10 mouse cellular contexts compared by ENCODE assay signal in genomic region chr1:84709810-84710785, GRCm38 (mm10). TPM values are rescaled to one million over a fixed set of nuclear protein-coding genes. Genes with fewer than 3 reads are reported as not detected.
DNase-seq lines count a peak whose midpoint lies in the region; ATAC-seq lines count a peak whose summit lies in the region.
"Had no signal": no experiment of that assay in that cellular context is flagged by ENCODE, and none has a peak within 500 bp of the region (broad histone marks: within the 10 kb centered on the region; RNA-seq: fewer than 3 reads in every experiment).

No protein-coding gene starts in this region.

- no peak overlapping the region for H3K27ac ChIP-seq in heart, embryonic 14.5 days (replicated peaks in 1 of 2; ENCODE audit: control insufficient read depth in 1 of 2, insufficient read depth in 1 of 2, low read depth in 2 of 2, low read length in 2 of 2)
- peak overlapping the region; percentile 90 for H3K27ac ChIP-seq in forebrain, embryonic 14.5 days (ENCODE audit: low read depth, low read length)
- H3K27ac ChIP-seq: liver, embryonic 15.5 days had no signal

- no peak overlapping the region for H3K9ac ChIP-seq in heart, embryonic 14.5 days (ENCODE audit: low read length)
- H3K9ac ChIP-seq in forebrain, embryonic 14.5 days (ENCODE audit: low read length) = peak overlapping the region; percentile 56
- H3K9ac ChIP-seq: liver, embryonic 15.5 days had no signal

- no peaks in the 10 kb centered on the region for H3K9me3 ChIP-seq in heart, embryonic 14.5 days (ENCODE audit: control insufficient read depth, low read length)
- H3K9me3 ChIP-seq in forebrain, embryonic 14.5 days (replicated peaks; ENCODE audit: control insufficient read depth, low read length) = no peaks in the 10 kb centered on the region
- H3K9me3 ChIP-seq: G1E; liver, embryonic 15.5 days had no signal

- no peak for DNase-seq in heart, postnatal 36 days
- peak; percentile 92 for DNase-seq in brain, adult 2 months (ENCODE audit: low read depth, low spot score)
- peak; percentile 95 for DNase-seq in forebrain, embryonic 14.5 days (ENCODE audit: low spot score)
- DNase-seq in layer of hippocampus, adult 9-11 months = peak; percentile 87
- peak; percentile 36 for DNase-seq in naive thymus-derived CD4-positive, alpha-beta T cell, adult 2 months (ENCODE audit: low read depth)
- DNase-seq in ovary, adult 18-20 months (ENCODE audit: low spot score) = no peak
- DNase-seq in thymus, postnatal 4 days = no peak

- intact Hi-C loops in heart, postnatal 36 days (cut with DNase I) = no loop called here

- H3K27me3 ChIP-seq in heart, embryonic 14.5 days (ENCODE audit: control insufficient read depth, insufficient read depth, low read length) = peaks cover 5% of the 10 kb centered on the region; the same call in 1 of the 2 replicates
- no peaks in the 10 kb centered on the region for H3K27me3 ChIP-seq in forebrain, embryonic 14.5 days (replicated peaks; ENCODE audit: control insufficient read depth, insufficient read depth, low read length)

- peaks cover 2 to 8% of the 10 kb centered on the region in 2 experiments for H3K4me1 ChIP-seq in heart, embryonic 14.5 days (ENCODE audit: control insufficient read depth in 2 of 2, insufficient read depth in 2 of 2, low read length in 2 of 2)
- 0 out of 2 replicates have a peak, but pooled peaks cover 3% of the 10 kb centered on the region for H3K4me1 ChIP-seq in forebrain, embryonic 14.5 days (ENCODE audit: control insufficient read depth, insufficient read depth, low read length)
- H3K4me1 ChIP-seq: liver, embryonic 15.5 days had no signal

- peak overlapping the region in 1 of 2 experiments; percentile 13; a peak in 2 of 4 replicates for H3K4me3 ChIP-seq in heart, embryonic 14.5 days (ENCODE audit: control insufficient read depth in 1 of 2, insufficient read depth in 1 of 2, low read depth in 1 of 2, low read length in 2 of 2)
- H3K4me3 ChIP-seq in forebrain, embryonic 14.5 days (ENCODE audit: low read depth, low read length) = peak overlapping the region; percentile 24
- H3K4me3 ChIP-seq: liver, embryonic 15.5 days had no signal

- 21% methylated on average over 31 of the region's 31 CpGs for WGBS in heart, embryonic 14.5 days
- WGBS in forebrain, embryonic 14.5 days = 15% methylated on average over 31 of the region's 31 CpGs

- H3K36me3 ChIP-seq in heart, embryonic 14.5 days (ENCODE audit: control insufficient read depth, insufficient read depth, low read length) = no peaks in the 10 kb centered on the region
- H3K36me3 ChIP-seq in forebrain, embryonic 14.5 days (ENCODE audit: control insufficient read depth, insufficient read depth, low read length) = no peaks in the 10 kb centered on the region
- H3K36me3 ChIP-seq: G1E; liver, embryonic 15.5 days had no signal

- H3K4me2 ChIP-seq in heart, embryonic 14.5 days (ENCODE audit: low read length) = peak overlapping the region; percentile 59
- peak overlapping the region; percentile 63 for H3K4me2 ChIP-seq in forebrain, embryonic 14.5 days (ENCODE audit: low read length)
- H3K4me2 ChIP-seq: liver, embryonic 15.5 days had no signal

- ATAC-seq in heart, embryonic 14.5 days (ENCODE audit: insufficient number of reproducible peaks, insufficient read depth, low FRiP score, low read depth) = no peak
- peak; percentile 94 for ATAC-seq in forebrain, embryonic 14.5 days

RNA-seq across cellular contexts. Expression of gene Dner, which starts 14.1 kb away (rescaled TPM):
- 0.85 and 1.1 TPM in 2 replicates for polyA plus RNA-seq in heart, embryonic 14.5 days (2014; fragmentation: Nextera tagmentation; extraction: Ambion mirVana)
- total RNA-seq in heart, postnatal 36 days (2021) = under 1 TPM in 1 of 2 experiments, not detected in 1; 0.08 TPM
- 103 and 144 TPM in 2 replicates for polyA plus RNA-seq in forebrain, embryonic 14.5 days (2014; fragmentation: Nextera tagmentation; extraction: Ambion mirVana)
- polyA plus RNA-seq: G1E had no signal

Comparison
In these comparisons a context has a peak if more than half of its experiments do, and no peak if none do; other contexts are left out.
1. DNase-seq: peak in brain, adult 2 months (single experiment), forebrain, embryonic 14.5 days (single experiment), layer of hippocampus, adult 9-11 months (single experiment) and naive thymus-derived CD4-positive, alpha-beta T cell, adult 2 months (single experiment); none in heart, postnatal 36 days (0 of 2), ovary, adult 18-20 months (single experiment) and thymus, postnatal 4 days (single experiment).
2. RNA of gene Dner, which starts 14.1 kb away (polyA plus RNA-seq): 103 to 144 TPM in forebrain, embryonic 14.5 days; 0.85 to 1.1 TPM in heart, embryonic 14.5 days; every median in the first group is over 10 times any median in the second.